Mouse (Mus musculus): ENCODE measurements around the gene Pik3r6. TPM values are rescaled to one million over a fixed set of nuclear protein-coding genes. Genes with fewer than 3 reads are reported as not detected.

Pik3r6 gene
- polyA plus RNA-seq, 1 experiment: 0.05 TPM

DNA sequence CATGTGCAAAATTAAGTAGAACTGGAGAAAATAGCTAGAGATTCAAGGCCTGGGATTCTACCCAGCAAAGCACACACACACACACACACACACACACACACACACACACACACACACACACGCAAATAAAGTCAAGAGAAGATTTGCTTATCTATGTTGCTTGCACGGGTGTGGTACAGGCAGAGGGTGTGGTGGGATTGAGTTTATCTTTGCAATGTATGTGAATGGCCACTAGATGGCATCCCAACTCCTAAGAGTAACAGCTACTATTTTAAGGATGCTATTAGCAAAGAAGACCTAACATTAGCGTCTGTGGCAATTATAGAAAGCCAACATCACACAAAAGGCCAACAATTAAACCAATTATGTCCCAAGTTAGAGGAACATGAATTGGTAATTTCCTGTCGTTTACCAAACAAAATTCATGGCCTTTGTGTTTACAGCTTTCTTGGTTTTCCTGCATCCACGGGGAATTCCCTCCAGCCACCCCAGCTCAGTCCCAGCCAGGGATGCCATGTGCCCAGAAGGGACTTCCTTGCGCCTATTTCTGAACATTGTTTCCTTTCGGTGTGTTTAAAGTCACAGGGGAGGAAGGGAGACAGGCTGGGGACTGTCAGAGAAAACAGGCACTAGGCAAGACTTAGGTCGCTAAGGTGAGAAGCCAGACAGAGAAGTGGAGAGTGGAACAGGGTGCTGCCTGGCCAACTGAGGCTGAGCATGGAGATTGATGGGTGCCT lies 17.4 kb upstream of the Pik3r6 start:
- Histone ChIP-seq H3K4me3 (no peak overlapping the region), H3K79me2 (ENCODE audit: control insufficient read depth, insufficient read depth) (no peaks in the 10 kb centered on the region), H3K36me3 (ENCODE audit: control insufficient read depth, insufficient read depth) (no peaks in the 10 kb centered on the region), H3K4me2 (ENCODE audit: low read depth) (no peak overlapping the region), H3ac (ENCODE audit: control insufficient read depth, insufficient read length) (no peak overlapping the region), H3K27me3 (ENCODE audit: control insufficient read depth, insufficient read depth, insufficient read length) (no peaks in the 10 kb centered on the region)
- TF ChIP-seq TCF3 (IDR thresholded peaks at IDR 0.05; ENCODE audit: insufficient read length, low read depth): no peak
- TF ChIP-seq POLR2A (IDR thresholded peaks at IDR 0.05; ENCODE audit: insufficient read length, low read depth): no peak
- TF ChIP-seq CEBPB (IDR thresholded peaks at IDR 0.05; ENCODE audit: insufficient read depth, poor library complexity, severe bottlenecking): no peak
- no peak for TF ChIP-seq MAX (IDR thresholded peaks at IDR 0.05; ENCODE audit: low read depth)
- TF ChIP-seq SRF (IDR thresholded peaks at IDR 0.05; ENCODE audit: control insufficient read depth, insufficient read length, low read depth): no peak

- Histone ChIP-seq H3K4me3 (no peak overlapping the region), H3K79me2 (ENCODE audit: control insufficient read depth, insufficient read depth) (no peaks in the 10 kb centered on the region), H3K27me3 (ENCODE audit: control insufficient read depth, insufficient read depth, insufficient read length) (no peaks in the 10 kb centered on the region), H3K36me3 (ENCODE audit: control insufficient read depth, insufficient read depth) (no peaks in the 10 kb centered on the region), H3K4me2 (ENCODE audit: low read depth) (no peak overlapping the region), H3ac (ENCODE audit: control insufficient read depth, insufficient read length) (no peak overlapping the region)
- TF ChIP-seq TCF3 (IDR thresholded peaks at IDR 0.05; ENCODE audit: insufficient read length, low read depth): no peak
- TF ChIP-seq POLR2AphosphoS2 (IDR thresholded peaks at IDR 0.05; ENCODE audit: insufficient read length, low read depth): no peak
- no peak for TF ChIP-seq TCF12 (IDR thresholded peaks at IDR 0.05; ENCODE audit: insufficient read depth, poor library complexity, severe bottlenecking)
- TF ChIP-seq SRF (IDR thresholded peaks at IDR 0.05; ENCODE audit: control insufficient read depth, insufficient read length, low read depth): no peak
- no peak for TF ChIP-seq POLR2A (IDR thresholded peaks at IDR 0.05; ENCODE audit: insufficient read length, low read depth)
Observed at GRCm38 (mm10) chr11:68486093-68486492, 16.7 kb upstream of the Pik3r6 start.

GRCm38 (mm10) chr11:68487720-68488119 lies 15.1 kb upstream of the Pik3r6 start:
- Histone ChIP-seq H3ac (ENCODE audit: control insufficient read depth, insufficient read length) (no peak overlapping the region), H3K79me2 (ENCODE audit: control insufficient read depth, insufficient read depth) (no peaks in the 10 kb centered on the region), H3K27me3 (ENCODE audit: control insufficient read depth, insufficient read depth, insufficient read length) (peaks cover 11% of the 10 kb centered on the region), H3K4me3 (no peak overlapping the region), H3K4me2 (ENCODE audit: low read depth) (no peak overlapping the region), H3K36me3 (ENCODE audit: control insufficient read depth, insufficient read depth) (no peaks in the 10 kb centered on the region)
- no peak for TF ChIP-seq TCF3 (IDR thresholded peaks at IDR 0.05; ENCODE audit: insufficient read length, low read depth)
- no peak for TF ChIP-seq POLR2A (IDR thresholded peaks at IDR 0.05; ENCODE audit: insufficient read length, low read depth)
- TF ChIP-seq REST (IDR thresholded peaks at IDR 0.05; ENCODE audit: insufficient read depth, insufficient read length): no peak
- TF ChIP-seq MAX (IDR thresholded peaks at IDR 0.05; ENCODE audit: low read depth): no peak
- TF ChIP-seq SRF (IDR thresholded peaks at IDR 0.05; ENCODE audit: control insufficient read depth, insufficient read length, low read depth): no peak
- no peak for TF ChIP-seq MYOD1 (IDR thresholded peaks at IDR 0.05; ENCODE audit: control insufficient read depth in 1 of 3, insufficient read length in 2 of 3, low read depth in 2 of 3)
- no peak for TF ChIP-seq E2F4 (IDR thresholded peaks at IDR 0.05; ENCODE audit: insufficient read depth)
- no peak for TF ChIP-seq MYOG (IDR thresholded peaks at IDR 0.05; ENCODE audit: control insufficient read depth in 1 of 3, insufficient read depth in 1 of 3, insufficient read length in 2 of 3, low read depth in 2 of 3)
- no peak for TF ChIP-seq POLR2AphosphoS2 (IDR thresholded peaks at IDR 0.05; ENCODE audit: insufficient read length, low read depth)

GRCm38 (mm10) chr11:68488256-68488824 lies 14.5 kb upstream of the Pik3r6 start:
- TF ChIP-seq E2F4 (IDR thresholded peaks at IDR 0.05; ENCODE audit: insufficient read depth) (no peak), POLR2A (IDR thresholded peaks at IDR 0.05; ENCODE audit: insufficient read length, low read depth) (no peak), REST (IDR thresholded peaks at IDR 0.05; ENCODE audit: insufficient read depth, insufficient read length) (no peak)

GRCm38 (mm10) chr11:68489236-68489635 lies 13.6 kb upstream of the Pik3r6 start:
- no peak overlapping the region for H3ac ChIP-seq (ENCODE audit: control insufficient read depth, insufficient read length)
- TF ChIP-seq TCF12 (IDR thresholded peaks at IDR 0.05; ENCODE audit: insufficient read depth, poor library complexity, severe bottlenecking) (no peak), SRF (IDR thresholded peaks at IDR 0.05; ENCODE audit: control insufficient read depth, insufficient read length, low read depth) (no peak), POLR2AphosphoS2 (IDR thresholded peaks at IDR 0.05; ENCODE audit: insufficient read length, low read depth) (no peak), USF1 (IDR thresholded peaks at IDR 0.05; ENCODE audit: low read depth) (no peak), MYOG (IDR thresholded peaks at IDR 0.05; ENCODE audit: control insufficient read depth in 1 of 3, insufficient read depth in 1 of 3, insufficient read length in 2 of 3, low read depth in 2 of 3) (no peak), MYOD1 (IDR thresholded peaks at IDR 0.05; ENCODE audit: control insufficient read depth in 1 of 3, insufficient read length in 2 of 3, low read depth in 2 of 3) (no peak), CEBPB (IDR thresholded peaks at IDR 0.05; ENCODE audit: insufficient read depth, poor library complexity, severe bottlenecking) (no peak), MAX (IDR thresholded peaks at IDR 0.05; ENCODE audit: low read depth) (no peak), REST (IDR thresholded peaks at IDR 0.05; ENCODE audit: insufficient read depth, insufficient read length) (no peak)
- H3K36me3 ChIP-seq (ENCODE audit: control insufficient read depth, insufficient read depth): no peaks in the 10 kb centered on the region
- H3K79me2 ChIP-seq (ENCODE audit: control insufficient read depth, insufficient read depth): no peaks in the 10 kb centered on the region
- peaks cover 24% of the 10 kb centered on the region for H3K27me3 ChIP-seq (ENCODE audit: control insufficient read depth, insufficient read depth, insufficient read length)
- no peak overlapping the region for H3K4me2 ChIP-seq (ENCODE audit: low read depth)
- no peak overlapping the region for H3K4me3 ChIP-seq

More at GRCm38 (mm10) chr11:68488256-68488824, 14.5 kb upstream of the Pik3r6 start:
- Histone ChIP-seq H3K36me3 (ENCODE audit: control insufficient read depth, insufficient read depth) (no peaks in the 10 kb centered on the region), H3ac (ENCODE audit: control insufficient read depth, insufficient read length) (no peak overlapping the region), H3K79me2 (ENCODE audit: control insufficient read depth, insufficient read depth) (no peaks in the 10 kb centered on the region), H3K27me3 (ENCODE audit: control insufficient read depth, insufficient read depth, insufficient read length) (peaks cover 16% of the 10 kb centered on the region), H3K4me2 (ENCODE audit: low read depth) (no peak overlapping the region), H3K4me3 (no peak overlapping the region)
